Mouse (Mus musculus): ENCODE measurements at regions not wholly inside any gene's neighbourhood (a gene's known extent, or its start where the extent isn't known, plus 50 kb on each side); places are given as distances from the start of the nearest gene placed in this dataset.

GRCm38 (mm10) chr12:97326582-97326981, 932.7 kb downstream of the Galc start:
- DNase-seq (ENCODE audit: low read depth, low spot score): no peak

GRCm38 (mm10) chr12:97312282-97313040, 946.8 kb downstream of the Galc start:
- DNase-seq (ENCODE audit: low read depth, low spot score): peak; percentile 42

- no peak for DNase-seq (ENCODE audit: low read depth, low spot score)
Observed at GRCm38 (mm10) chr12:97278792-97279191, 980.5 kb downstream of the Galc start.

GRCm38 (mm10) chr12:97278331-97278730, 980.9 kb downstream of the Galc start:
- peak; percentile 43 for DNase-seq (ENCODE audit: low read depth, low spot score)
